Mouse (Mus musculus) CH12.LX (cell line): ENCODE measurements at regions not wholly inside any gene's neighbourhood (a gene's known extent, or its start where the extent isn't known, plus 50 kb on each side); places are given as distances from the start of the nearest gene placed in this dataset.

Experiments used
- CTCF ChIP-seq, 2 experiments: IDR thresholded peaks in 1 of 2; conservative IDR thresholded peaks in 1 of 2; 2 replicates each; pipeline ENCODE4 v1.5.1; 2011 to 2012; ENCODE audit warnings: low read depth in 2 of 2, low read length in 2 of 2, improper control_type of control experiment in 1 of 2, inconsistent platforms in 1 of 2, mild to moderate bottlenecking in 1 of 2, moderate library complexity in 1 of 2
- POLR2A ChIP-seq: IDR thresholded peaks from 2 replicates; pipeline ENCODE4 v1.6.1; 2011; ENCODE audit warnings: low read depth, mild to moderate bottlenecking, improper control_type of control experiment, low read length
- USF1 ChIP-seq: IDR thresholded peaks from 2 replicates; pipeline ENCODE4 v1.6.1; 2014; ENCODE audit warnings: low read depth, mild to moderate bottlenecking, inconsistent platforms, low read length, improper control_type of control experiment

- no peak for TF ChIP-seq POLR2A
- no peak for TF ChIP-seq CTCF (conservative IDR thresholded peaks at IDR 0.05 in 1 of 2, IDR thresholded peaks at IDR 0.05 in 1 of 2; ENCODE audit: low read depth in 2 of 2, low read length in 2 of 2)
- no peak for TF ChIP-seq USF1
Measured at GRCm38 (mm10) chr14:80247575-80247974, 263.7 kb downstream of the Olfm4 start.
